Mouse (Mus musculus) monocyte, adult 2 months (primary cell): ENCODE results near the gene Cdh1.
"Not testable (repeated sequence)": the region's sequence is repeated elsewhere in the genome, so short reads cannot be mapped to it uniquely, and the experiment has no call there.

Experiments
- DNase-seq, 2 experiments: peaks; one replicate each; pipeline ENCODE4 v3.0.0; 2022; ENCODE audit warnings: low spot score in 2 of 2, low read depth in 1 of 2

Gene Cdh1

GRCm38 (mm10) chr8:106603131-106603819 lies at the start of gene Cdh1:
Gene Cdh1 (plus strand): TSS chr8:106603351.
- no peak for DNase-seq

GRCm38 (mm10) chr8:106554011-106554410 lies 49.1 kb upstream of the Cdh1 start:
- DNase-seq = no peak

GRCm38 (mm10) chr8:106556068-106556645 lies 47.0 kb upstream of the Cdh1 start:
- no peak for DNase-seq

GRCm38 (mm10) chr8:106559844-106560243 lies 43.3 kb upstream of the Cdh1 start:
- no peak for DNase-seq

GRCm38 (mm10) chr8:106561097-106561865 lies 41.9 kb upstream of the Cdh1 start:
- peak; percentile 63 to 68 for DNase-seq

- peak in 1 of 2 experiments; percentile 24 for DNase-seq
Measured at GRCm38 (mm10) chr8:106563691-106564182, 39.4 kb upstream of the Cdh1 start.

- DNase-seq = no peak
Measured at GRCm38 (mm10) chr8:106569006-106569405, 34.1 kb upstream of the Cdh1 start.

GRCm38 (mm10) chr8:106570386-106570785 lies 32.8 kb upstream of the Cdh1 start:
- DNase-seq = no peak

GRCm38 (mm10) chr8:106571551-106572172 lies 31.5 kb upstream of the Cdh1 start:
- DNase-seq = no peak

- DNase-seq = not testable (repeated sequence)
Measured at GRCm38 (mm10) chr8:106572175-106572574, 31.0 kb upstream of the Cdh1 start.

GRCm38 (mm10) chr8:106573168-106573567 lies 30.0 kb upstream of the Cdh1 start, which contains the start of gene Gm10073:
Gene Gm10073 (minus strand): TSS chr8:106573461.
- not testable (repeated sequence) for DNase-seq

GRCm38 (mm10) chr8:106574283-106574682 lies 28.9 kb upstream of the Cdh1 start:
- no peak for DNase-seq

GRCm38 (mm10) chr8:106576849-106577555 lies 26.1 kb upstream of the Cdh1 start:
- DNase-seq = no peak

GRCm38 (mm10) chr8:106579510-106579909 lies 23.6 kb upstream of the Cdh1 start:
- DNase-seq = no peak

- no peak for DNase-seq
Measured at GRCm38 (mm10) chr8:106581344-106582088, 21.6 kb upstream of the Cdh1 start.

GRCm38 (mm10) chr8:106584942-106585670 lies 18.0 kb upstream of the Cdh1 start:
- no peak for DNase-seq

- DNase-seq = no peak
Measured at GRCm38 (mm10) chr8:106585671-106586037, 17.5 kb upstream of the Cdh1 start.

GRCm38 (mm10) chr8:106586896-106587295 lies 16.3 kb upstream of the Cdh1 start:
- no peak for DNase-seq
